Mouse (Mus musculus): ENCODE measurements around the gene Sgca. TPM values are rescaled to one million over a fixed set of nuclear protein-coding genes. Genes with fewer than 3 reads are reported as not detected.

The Sgca gene
- polyA plus RNA-seq, 1 experiment = 1.9 TPM

GRCm38 (mm10) chr11:94989562-94990017, 13.5 kb upstream of the Sgca start:
- Histone ChIP-seq H3K4me1 (ENCODE audit: control insufficient read depth, insufficient read depth, low read length) (0 out of 2 replicates have a peak, but pooled peaks cover 5% of the 10 kb centered on the region), H3K4me3 (replicated peaks; ENCODE audit: insufficient read depth, low read depth, low read length) (peak overlapping the region; percentile 97), H3K27ac (ENCODE audit: insufficient read depth, low read length) (peak overlapping the region; percentile 98), H3K27me3 (ENCODE audit: control insufficient read depth, insufficient read depth, low read length) (no peaks in the 10 kb centered on the region)
- peak; percentile 85 to 91 for DNase-seq
- 0% methylated on average over 12 of the region's 12 CpGs for WGBS
- TF ChIP-seq POLR2A (IDR thresholded peaks at IDR 0.05; ENCODE audit: borderline replicate concordance, insufficient read depth, low read length) = peak; percentile 66
- TF ChIP-seq CTCF (IDR thresholded peaks at IDR 0.05; ENCODE audit: borderline replicate concordance, insufficient read depth, low read depth, low read length) = no peak; the same call in 1 of the 2 replicates

- TF ChIP-seq POLR2A (IDR thresholded peaks at IDR 0.05; ENCODE audit: borderline replicate concordance, insufficient read depth, low read length) (no peak), CTCF (IDR thresholded peaks at IDR 0.05; ENCODE audit: borderline replicate concordance, insufficient read depth, low read depth, low read length) (no peak)
- H3K27me3 ChIP-seq (ENCODE audit: control insufficient read depth, insufficient read depth, low read length) = no peaks in the 10 kb centered on the region
- DNase-seq = peak; percentile 37 to 43
- 14% methylated on average over 10 of the region's 10 CpGs for WGBS
- H3K4me3 ChIP-seq (replicated peaks; ENCODE audit: insufficient read depth, low read depth, low read length) = peak overlapping the region; percentile 97
- 0 out of 2 replicates have a peak, but pooled peaks cover 5% of the 10 kb centered on the region for H3K4me1 ChIP-seq (ENCODE audit: control insufficient read depth, insufficient read depth, low read length)
- H3K27ac ChIP-seq (ENCODE audit: insufficient read depth, low read length) = peak overlapping the region; percentile 98
Measured at GRCm38 (mm10) chr11:94988780-94989561, 12.8 kb upstream of the Sgca start.

GRCm38 (mm10) chr11:94987851-94988250, 11.7 kb upstream of the Sgca start:
- Histone ChIP-seq H3K27me3 (ENCODE audit: control insufficient read depth, insufficient read depth, low read length) (no peaks in the 10 kb centered on the region), H3K4me1 (ENCODE audit: control insufficient read depth, insufficient read depth, low read length) (0 out of 2 replicates have a peak, but pooled peaks cover 5% of the 10 kb centered on the region), H3K4me3 (replicated peaks; ENCODE audit: insufficient read depth, low read depth, low read length) (no peak overlapping the region), H3K27ac (ENCODE audit: insufficient read depth, low read length) (no peak overlapping the region)
- peak in 1 of 2 experiments; percentile 23 for DNase-seq
- WGBS = 84% methylated on average over 8 of the region's 8 CpGs
- TF ChIP-seq POLR2A (IDR thresholded peaks at IDR 0.05; ENCODE audit: borderline replicate concordance, insufficient read depth, low read length) (no peak), CTCF (IDR thresholded peaks at IDR 0.05; ENCODE audit: borderline replicate concordance, insufficient read depth, low read depth, low read length) (no peak)

GRCm38 (mm10) chr11:94987341-94987740, 11.2 kb upstream of the Sgca start:
- WGBS = 73% methylated on average over 6 of the region's 6 CpGs
- Histone ChIP-seq H3K4me1 (ENCODE audit: control insufficient read depth, insufficient read depth, low read length) (0 out of 2 replicates have a peak, but pooled peaks cover 5% of the 10 kb centered on the region), H3K27ac (ENCODE audit: insufficient read depth, low read length) (no peak overlapping the region), H3K4me3 (replicated peaks; ENCODE audit: insufficient read depth, low read depth, low read length) (no peak overlapping the region), H3K27me3 (ENCODE audit: control insufficient read depth, insufficient read depth, low read length) (no peaks in the 10 kb centered on the region)
- DNase-seq = no peak
- TF ChIP-seq POLR2A (IDR thresholded peaks at IDR 0.05; ENCODE audit: borderline replicate concordance, insufficient read depth, low read length) = no peak
- no peak for TF ChIP-seq CTCF (IDR thresholded peaks at IDR 0.05; ENCODE audit: borderline replicate concordance, insufficient read depth, low read depth, low read length)

- Histone ChIP-seq H3K27ac (ENCODE audit: insufficient read depth, low read length) (no peak overlapping the region), H3K4me1 (ENCODE audit: control insufficient read depth, insufficient read depth, low read length) (0 out of 2 replicates have a peak, but pooled peaks cover 5% of the 10 kb centered on the region), H3K4me3 (replicated peaks; ENCODE audit: insufficient read depth, low read depth, low read length) (no peak overlapping the region), H3K27me3 (ENCODE audit: control insufficient read depth, insufficient read depth, low read length) (no peaks in the 10 kb centered on the region)
- TF ChIP-seq POLR2A (IDR thresholded peaks at IDR 0.05; ENCODE audit: borderline replicate concordance, insufficient read depth, low read length) (no peak), CTCF (IDR thresholded peaks at IDR 0.05; ENCODE audit: borderline replicate concordance, insufficient read depth, low read depth, low read length) (no peak)
- WGBS = 72% methylated on average over 2 of the region's 2 CpGs
- DNase-seq = no peak
Measured at GRCm38 (mm10) chr11:94986435-94986834, 10.3 kb upstream of the Sgca start.

- Histone ChIP-seq H3K4me3 (replicated peaks; ENCODE audit: insufficient read depth, low read depth, low read length) (no peak overlapping the region), H3K27me3 (ENCODE audit: control insufficient read depth, insufficient read depth, low read length) (no peaks in the 10 kb centered on the region), H3K4me1 (ENCODE audit: control insufficient read depth, insufficient read depth, low read length) (0 out of 2 replicates have a peak, but pooled peaks cover 5% of the 10 kb centered on the region), H3K27ac (ENCODE audit: insufficient read depth, low read length) (no peak overlapping the region)
- DNase-seq = no peak
- TF ChIP-seq CTCF (IDR thresholded peaks at IDR 0.05; ENCODE audit: borderline replicate concordance, insufficient read depth, low read depth, low read length) (no peak), POLR2A (IDR thresholded peaks at IDR 0.05; ENCODE audit: borderline replicate concordance, insufficient read depth, low read length) (no peak)
- 58% methylated on average over 5 of the region's 5 CpGs for WGBS
Measured at GRCm38 (mm10) chr11:94985822-94986221, 9.7 kb upstream of the Sgca start.

- no peak for TF ChIP-seq POLR2A (IDR thresholded peaks at IDR 0.05; ENCODE audit: borderline replicate concordance, insufficient read depth, low read length)
- TF ChIP-seq CTCF (IDR thresholded peaks at IDR 0.05; ENCODE audit: borderline replicate concordance, insufficient read depth, low read depth, low read length) = no peak
- H3K27me3 ChIP-seq (ENCODE audit: control insufficient read depth, insufficient read depth, low read length) = no peaks in the 10 kb centered on the region
- no peak overlapping the region for H3K4me3 ChIP-seq (replicated peaks; ENCODE audit: insufficient read depth, low read depth, low read length)
- H3K4me1 ChIP-seq (ENCODE audit: control insufficient read depth, insufficient read depth, low read length) = 0 out of 2 replicates have a peak, but pooled peaks cover 5% of the 10 kb centered on the region
- H3K27ac ChIP-seq (ENCODE audit: insufficient read depth, low read length) = no peak overlapping the region
- DNase-seq = no peak
- WGBS = 69% methylated on average over 1 of the region's 1 CpGs
Measured at GRCm38 (mm10) chr11:94985140-94985539, 9.0 kb upstream of the Sgca start.

Data from cerebellum, adult 2 months (tissue).